Mouse (Mus musculus): Measurements from ENCODE around the gene Prkag2. TPM values are rescaled to one million over a fixed set of nuclear protein-coding genes. Genes with fewer than 3 reads are reported as not detected.

Gene Prkag2
- polyA plus RNA-seq, 1 experiment from 2014 or later, result 102 TPM

DNA sequence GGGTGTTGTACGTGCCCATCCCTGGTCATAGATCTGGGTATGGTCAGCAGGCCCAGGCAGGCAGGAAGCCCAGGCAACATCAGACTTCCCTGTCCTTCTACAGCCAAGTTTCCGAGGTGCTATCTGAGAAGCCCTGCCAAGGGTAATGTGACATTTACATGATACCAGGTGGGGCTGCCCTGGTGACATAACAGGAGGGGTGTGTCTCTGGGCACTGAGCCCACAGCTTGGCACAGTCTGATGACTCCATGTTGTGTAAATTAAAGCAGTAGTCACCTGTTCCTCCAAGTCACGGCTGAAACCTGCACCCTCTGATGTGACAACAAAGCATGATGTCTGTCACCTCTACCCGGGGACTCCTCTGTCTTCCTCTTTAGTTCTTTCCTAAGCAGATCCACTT lies 136.7 kb downstream of the Prkag2 start:
- H3K9ac ChIP-seq, result no peak overlapping the region
- ATAC-seq (replicated peaks; ENCODE audit: insufficient number of reproducible peaks, insufficient read depth, low FRiP score, low read depth), result peak; percentile 75
- 38% methylated on average over 4 of the region's 4 CpGs for WGBS

DNA sequence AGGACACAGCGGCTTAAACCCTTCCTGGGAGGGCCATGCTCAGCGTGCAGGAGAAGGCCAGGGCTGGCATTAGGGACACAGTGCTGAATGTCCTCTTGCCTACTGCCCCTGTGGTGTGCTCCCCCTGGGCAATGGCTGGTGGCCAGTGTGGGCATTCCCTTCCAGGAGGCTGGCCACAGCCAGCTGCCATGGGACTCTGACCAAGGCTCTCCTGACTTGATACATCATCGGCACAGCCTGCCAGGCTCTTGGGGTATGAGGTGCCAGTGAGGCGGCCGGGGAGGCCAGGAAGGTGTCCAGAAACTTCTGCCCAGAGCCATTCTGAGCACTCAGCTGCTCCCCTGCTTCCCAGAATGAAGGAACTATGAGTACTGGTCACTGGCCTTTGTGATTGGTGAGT lies 139.7 kb downstream of the Prkag2 start:
- Histone ChIP-seq H3K4me2 (no peak overlapping the region), H3K4me3 (no peak overlapping the region), H3K9ac (no peak overlapping the region), H3K36me3 (no peaks in the 10 kb centered on the region), H3K4me1 (replicated peaks) (peaks cover 40% of the 10 kb centered on the region), H3K27me3 (no peaks in the 10 kb centered on the region), H3K9me3 (replicated peaks) (no peaks in the 10 kb centered on the region), H3K27ac (no peak overlapping the region)
- WGBS, result 84% methylated on average over 5 of the region's 5 CpGs
- no peak for ATAC-seq (replicated peaks; ENCODE audit: insufficient number of reproducible peaks, insufficient read depth, low FRiP score, low read depth)

More for the DNA sequence above, 136.7 kb downstream of the Prkag2 start:
- no peaks in the 10 kb centered on the region for H3K9me3 ChIP-seq (replicated peaks)
- no peak overlapping the region for H3K4me3 ChIP-seq
- no peak overlapping the region for H3K4me2 ChIP-seq
- H3K27ac ChIP-seq, result peak overlapping the region; percentile 62
- no peaks in the 10 kb centered on the region for H3K27me3 ChIP-seq
- no peaks in the 10 kb centered on the region for H3K36me3 ChIP-seq
- H3K4me1 ChIP-seq (replicated peaks), result peaks cover 47% of the 10 kb centered on the region

DNA sequence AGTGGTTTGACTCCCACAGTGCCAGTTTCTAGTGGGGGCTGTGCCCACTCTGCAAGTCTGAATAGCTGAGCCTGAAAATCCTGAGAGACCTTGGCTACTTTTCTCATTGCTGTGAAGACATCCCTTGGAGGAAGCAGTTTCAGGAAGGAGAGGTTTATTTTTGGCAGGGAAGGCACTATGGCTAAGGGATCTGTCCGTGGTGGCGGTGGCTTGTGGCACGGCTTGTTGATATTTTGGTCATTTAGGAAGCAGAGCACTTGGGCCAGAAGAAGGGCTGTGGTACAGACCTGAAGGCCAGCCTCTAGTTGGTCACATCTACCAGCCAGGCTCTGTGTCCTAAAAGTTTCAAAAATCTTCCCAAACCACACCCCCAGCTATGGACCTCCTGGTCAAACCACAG lies 140.7 kb downstream of the Prkag2 start:
- ATAC-seq (replicated peaks; ENCODE audit: insufficient number of reproducible peaks, insufficient read depth, low FRiP score, low read depth), result no peak
- Histone ChIP-seq H3K4me1 (replicated peaks) (peaks cover 40% of the 10 kb centered on the region), H3K27ac (no peak overlapping the region), H3K4me3 (no peak overlapping the region), H3K36me3 (no peaks in the 10 kb centered on the region), H3K27me3 (no peaks in the 10 kb centered on the region), H3K4me2 (no peak overlapping the region), H3K9me3 (replicated peaks) (no peaks in the 10 kb centered on the region), H3K9ac (no peak overlapping the region)
- WGBS, result 49% methylated on average over 3 of the region's 3 CpGs

DNA sequence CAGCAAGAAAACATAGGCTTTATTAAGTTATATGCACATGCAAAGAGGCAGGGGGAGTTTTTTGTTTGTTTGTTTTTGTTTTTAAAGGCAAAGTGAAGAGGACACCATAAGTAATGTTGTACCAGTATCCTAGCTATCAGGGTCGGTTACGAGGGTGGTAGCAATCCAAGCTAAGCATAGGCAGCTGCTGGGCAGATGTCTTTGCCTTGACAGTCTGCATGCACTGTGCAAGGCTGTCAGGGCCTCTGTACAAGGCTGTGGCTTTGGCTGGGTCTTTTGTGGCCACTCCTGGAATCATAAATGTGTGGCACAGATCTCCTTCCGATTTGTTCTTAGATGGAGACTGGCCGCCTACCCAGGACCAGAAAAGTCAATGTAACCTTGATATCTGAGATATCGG lies 141.8 kb downstream of the Prkag2 start:
- WGBS, result 69% methylated on average over 5 of the region's 5 CpGs
- Histone ChIP-seq H3K36me3 (no peaks in the 10 kb centered on the region), H3K4me2 (no peak overlapping the region), H3K27me3 (no peaks in the 10 kb centered on the region), H3K27ac (no peak overlapping the region), H3K4me1 (replicated peaks) (peaks cover 30% of the 10 kb centered on the region), H3K9ac (no peak overlapping the region), H3K9me3 (replicated peaks) (no peaks in the 10 kb centered on the region), H3K4me3 (no peak overlapping the region)
- ATAC-seq (replicated peaks; ENCODE audit: insufficient number of reproducible peaks, insufficient read depth, low FRiP score, low read depth), result no peak

DNA sequence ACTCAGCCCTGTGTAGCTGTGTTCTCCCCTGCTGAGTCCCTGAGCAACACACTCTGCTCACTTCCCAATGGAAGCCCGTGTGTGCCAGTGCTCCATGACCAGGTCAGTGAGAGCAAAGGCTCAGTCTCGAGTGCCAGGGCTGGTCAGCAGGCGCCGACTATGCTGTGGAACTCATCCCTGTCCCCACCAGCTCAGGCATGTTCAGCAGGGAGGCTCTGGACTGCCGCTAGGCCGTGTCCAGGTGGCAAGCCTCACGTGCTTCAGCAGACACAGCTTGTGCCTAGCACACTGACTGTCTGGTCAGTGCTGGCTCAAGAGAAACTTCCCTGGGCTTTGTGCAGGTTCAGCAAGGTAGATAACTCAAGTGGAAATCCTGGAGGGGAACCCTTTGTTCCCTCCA lies 143.6 kb downstream of the Prkag2 start:
- Histone ChIP-seq H3K4me2 (no peak overlapping the region), H3K36me3 (no peaks in the 10 kb centered on the region), H3K9me3 (replicated peaks) (no peaks in the 10 kb centered on the region), H3K27ac (no peak overlapping the region), H3K4me3 (no peak overlapping the region), H3K9ac (no peak overlapping the region), H3K27me3 (no peaks in the 10 kb centered on the region), H3K4me1 (replicated peaks) (peaks cover 28% of the 10 kb centered on the region)
- ATAC-seq (replicated peaks; ENCODE audit: insufficient number of reproducible peaks, insufficient read depth, low FRiP score, low read depth), result no peak
- WGBS, result 91% methylated on average over 7 of the region's 7 CpGs

DNA sequence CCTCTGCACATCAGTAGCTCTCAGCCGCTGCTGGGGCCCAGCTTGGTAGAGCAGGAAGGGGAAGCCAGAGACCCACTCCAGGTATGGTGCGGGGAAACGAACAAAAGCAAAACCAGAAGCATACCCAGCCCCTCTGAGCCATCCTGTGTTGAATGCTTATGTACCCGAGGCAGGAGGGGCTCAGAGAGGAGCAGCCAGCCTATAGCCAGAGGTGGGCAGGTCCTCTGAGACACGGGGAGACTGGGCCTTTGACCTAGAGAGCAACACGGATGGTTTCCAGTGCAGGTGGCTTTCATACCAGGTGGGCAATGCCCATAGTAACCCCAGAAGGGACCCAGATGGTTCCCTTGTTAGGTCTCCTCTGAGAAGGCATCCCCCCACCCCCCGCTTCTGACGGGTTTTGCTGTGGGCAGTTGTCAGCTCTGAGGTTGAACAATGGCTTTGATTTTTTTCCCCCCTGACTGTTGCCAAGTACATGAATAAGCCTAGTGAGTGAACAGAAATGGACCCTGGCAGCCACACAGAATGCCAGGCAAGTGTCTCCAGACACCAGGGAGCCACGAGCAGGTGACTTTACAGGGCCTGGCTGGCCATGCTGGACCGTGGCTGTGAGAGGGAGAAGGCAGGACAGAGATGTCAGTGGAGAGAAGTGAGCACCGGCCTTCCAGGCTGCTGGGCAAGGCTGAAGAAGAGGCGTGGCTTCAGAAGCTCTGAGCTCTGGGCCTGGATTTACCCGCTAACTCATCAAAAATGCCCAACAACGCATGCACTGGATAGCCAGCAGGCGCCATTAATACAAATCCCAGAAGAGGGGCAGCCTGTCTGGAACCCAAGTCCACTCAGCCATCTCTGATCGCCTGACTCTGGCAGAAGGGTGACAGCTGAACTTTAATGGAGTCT lies 147.3 kb downstream of the Prkag2 start:
- H3K4me1 ChIP-seq (replicated peaks), result peaks cover 12% of the 10 kb centered on the region
- H3K4me3 ChIP-seq, result no peak overlapping the region
- H3K4me2 ChIP-seq, result no peak overlapping the region
- H3K27me3 ChIP-seq, result no peaks in the 10 kb centered on the region
- no peaks in the 10 kb centered on the region for H3K36me3 ChIP-seq
- no peak for ATAC-seq (replicated peaks; ENCODE audit: insufficient number of reproducible peaks, insufficient read depth, low FRiP score, low read depth)
- WGBS, result 61% methylated on average over 16 of the region's 16 CpGs
- H3K27ac ChIP-seq, result 0 out of 2 replicates have a peak overlapping the region, but pooled peaks have one; percentile 8
- H3K9me3 ChIP-seq (replicated peaks), result no peaks in the 10 kb centered on the region
- no peak overlapping the region for H3K9ac ChIP-seq

DNA sequence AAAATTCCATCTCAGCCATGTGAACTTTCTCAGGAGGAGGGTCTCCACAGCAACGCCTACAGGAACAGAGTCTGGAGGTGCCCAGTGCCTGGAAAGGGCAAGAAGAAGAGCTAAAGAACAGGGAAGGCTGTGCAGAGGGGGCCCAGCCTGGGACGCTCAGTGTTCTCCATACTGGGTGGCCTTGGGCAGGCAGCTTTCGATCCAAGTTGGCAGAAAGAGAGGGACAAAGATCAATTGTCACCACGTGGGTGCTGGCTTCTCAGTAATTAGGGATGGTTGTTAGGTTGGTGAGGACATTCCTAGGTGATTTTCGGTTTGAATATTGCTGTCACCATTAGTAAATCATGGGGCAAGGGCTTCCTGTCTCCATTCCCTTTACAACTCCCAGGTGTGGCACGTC lies 148.2 kb downstream of the Prkag2 start:
- Histone ChIP-seq H3K27me3 (no peaks in the 10 kb centered on the region), H3K4me2 (no peak overlapping the region), H3K4me3 (no peak overlapping the region), H3K27ac (no peak overlapping the region), H3K36me3 (no peaks in the 10 kb centered on the region), H3K9ac (no peak overlapping the region), H3K9me3 (replicated peaks) (no peaks in the 10 kb centered on the region), H3K4me1 (replicated peaks) (peaks cover 12% of the 10 kb centered on the region)
- no peak for ATAC-seq (replicated peaks; ENCODE audit: insufficient number of reproducible peaks, insufficient read depth, low FRiP score, low read depth)
- 74% methylated on average over 6 of the region's 6 CpGs for WGBS

DNA sequence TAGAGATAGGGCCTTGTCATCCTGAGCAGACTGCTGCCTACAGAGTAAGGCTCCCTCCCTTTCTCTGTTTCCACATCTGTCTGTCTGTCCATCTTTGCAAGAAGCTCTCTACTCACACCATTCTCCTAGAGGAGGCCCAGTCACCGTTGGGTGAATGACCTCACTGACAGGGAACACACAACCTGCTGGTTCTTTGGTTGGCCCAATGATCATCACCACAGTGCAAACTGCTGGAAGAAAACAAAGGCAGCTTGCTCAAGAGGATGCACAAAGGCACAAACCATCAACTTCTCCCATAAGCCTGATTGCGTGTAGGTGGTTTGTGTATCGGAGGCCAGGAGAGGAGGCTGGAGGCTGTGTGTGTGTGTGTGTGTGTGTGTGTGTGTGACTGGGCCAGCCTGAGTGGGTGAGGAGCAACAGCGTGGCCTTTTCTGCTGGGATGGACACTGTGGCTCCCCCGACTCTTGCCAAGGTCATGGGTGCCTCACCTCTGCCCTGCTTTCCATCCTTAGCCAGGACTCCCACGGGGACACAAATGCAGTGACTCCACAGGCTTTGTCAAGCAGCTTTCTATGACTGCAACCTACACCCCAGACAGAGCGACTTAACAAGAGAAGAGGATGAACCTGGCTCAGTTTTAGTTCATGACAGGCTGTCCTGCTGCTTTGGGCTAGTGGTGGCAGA lies 149.4 kb downstream of the Prkag2 start:
- no peaks in the 10 kb centered on the region for H3K9me3 ChIP-seq (replicated peaks)
- 83% methylated on average over 7 of the region's 7 CpGs for WGBS
- 0 out of 2 replicates have a peak, but pooled peaks cover 3% of the 10 kb centered on the region for H3K36me3 ChIP-seq
- peaks cover 12% of the 10 kb centered on the region for H3K4me1 ChIP-seq (replicated peaks)
- no peak overlapping the region for H3K4me3 ChIP-seq
- no peak overlapping the region for H3K4me2 ChIP-seq
- no peak for ATAC-seq (replicated peaks; ENCODE audit: insufficient number of reproducible peaks, insufficient read depth, low FRiP score, low read depth)
- H3K27ac ChIP-seq, result no peak overlapping the region
- H3K27me3 ChIP-seq, result no peaks in the 10 kb centered on the region
- H3K9ac ChIP-seq, result no peak overlapping the region

DNA sequence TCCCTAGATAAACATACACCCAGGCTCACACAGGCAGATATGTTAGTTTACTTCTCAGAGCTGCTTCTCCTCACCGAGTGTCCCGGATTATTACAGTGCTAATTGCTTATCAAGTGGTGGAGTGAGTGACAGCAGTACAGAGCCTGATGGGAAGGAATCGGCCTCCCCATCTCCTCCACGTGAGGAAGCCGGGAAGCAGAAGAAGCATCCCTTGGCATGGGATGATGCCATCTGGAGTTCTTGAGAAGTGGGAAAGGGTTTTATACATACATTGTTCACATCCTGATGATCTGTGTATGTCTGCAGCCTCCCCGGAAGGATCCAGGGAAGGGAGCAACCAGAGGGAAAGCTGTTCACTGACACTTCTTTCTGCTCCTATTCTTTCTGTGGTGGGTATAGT lies 150.4 kb downstream of the Prkag2 start:
- no peak overlapping the region for H3K4me3 ChIP-seq
- no peak overlapping the region for H3K4me2 ChIP-seq
- no peaks in the 10 kb centered on the region for H3K9me3 ChIP-seq (replicated peaks)
- H3K9ac ChIP-seq, result no peak overlapping the region
- 71% methylated on average over 6 of the region's 6 CpGs for WGBS
- 0 out of 2 replicates have a peak, but pooled peaks cover 3% of the 10 kb centered on the region for H3K36me3 ChIP-seq
- peaks cover 12% of the 10 kb centered on the region for H3K4me1 ChIP-seq (replicated peaks)
- no peaks in the 10 kb centered on the region for H3K27me3 ChIP-seq
- ATAC-seq (replicated peaks; ENCODE audit: insufficient number of reproducible peaks, insufficient read depth, low FRiP score, low read depth), result no peak
- H3K27ac ChIP-seq, result no peak overlapping the region

DNA sequence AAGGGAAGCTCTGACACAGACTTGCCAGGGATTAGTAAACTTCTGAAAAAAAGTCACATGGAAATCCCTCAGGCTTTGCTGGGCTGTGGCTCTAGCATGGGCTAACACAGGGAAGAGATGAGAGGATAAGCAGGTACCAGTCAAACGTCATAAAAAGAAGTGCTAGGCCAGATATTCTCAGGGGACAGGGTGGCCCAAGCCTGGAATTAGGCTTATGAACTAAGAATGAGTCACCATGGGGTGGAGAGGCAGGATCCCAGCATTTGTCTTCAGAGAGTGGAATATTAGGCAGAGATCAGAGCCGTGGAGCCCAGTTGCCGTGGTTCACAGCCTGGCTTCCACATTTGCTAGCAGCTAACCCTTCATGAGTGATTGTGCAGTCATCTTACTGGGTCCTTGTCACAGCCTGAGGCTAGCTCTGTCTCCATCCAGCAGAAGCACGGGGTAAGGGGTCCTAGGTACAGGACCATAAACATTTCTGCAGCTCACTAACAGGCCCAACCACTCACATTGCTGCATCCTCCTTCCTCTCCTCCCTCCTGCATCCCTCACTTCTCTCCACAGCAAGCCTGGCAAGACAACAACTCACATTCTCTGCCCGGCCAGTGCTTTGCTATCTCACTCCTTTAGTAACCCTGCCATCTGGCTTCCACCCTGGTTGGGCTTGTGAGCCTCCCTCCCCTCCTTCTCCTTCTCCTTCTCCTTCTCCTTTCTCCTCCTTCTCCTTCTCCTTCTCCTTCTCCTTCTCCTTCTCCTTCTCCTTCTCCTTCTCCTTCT lies 162.2 kb downstream of the Prkag2 start:
- Histone ChIP-seq H3K36me3 (peaks cover 3% of the 10 kb centered on the region; the same call in 1 of the 2 replicates), H3K27ac (no peak overlapping the region), H3K9ac (no peak overlapping the region), H3K9me3 (replicated peaks) (no peaks in the 10 kb centered on the region), H3K4me2 (no peak overlapping the region), H3K4me1 (replicated peaks) (peaks cover 17% of the 10 kb centered on the region), H3K4me3 (no peak overlapping the region), H3K27me3 (no peaks in the 10 kb centered on the region)
- WGBS, result 64% methylated on average over 5 of the region's 5 CpGs
- ATAC-seq (replicated peaks; ENCODE audit: insufficient number of reproducible peaks, insufficient read depth, low FRiP score, low read depth), result no peak

DNA sequence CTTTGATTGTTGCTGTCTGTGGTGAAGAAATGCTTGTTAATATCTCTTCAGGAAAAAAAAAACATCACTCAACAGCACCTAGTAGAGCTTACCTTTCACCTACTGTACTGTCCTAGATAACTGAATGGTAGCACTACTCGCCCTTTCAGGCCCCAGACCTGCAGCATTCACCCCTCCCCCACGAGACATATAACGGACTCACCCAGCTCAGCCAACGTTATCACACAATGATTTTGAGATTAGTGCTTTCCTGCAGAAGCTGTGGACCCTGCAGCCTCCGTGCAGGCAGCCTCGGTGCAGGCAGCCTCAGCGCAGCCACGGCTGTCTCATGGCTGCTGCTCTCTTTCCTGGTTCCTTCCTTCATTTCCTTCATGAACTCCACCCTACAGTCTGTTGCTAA lies 164.0 kb downstream of the Prkag2 start:
- Histone ChIP-seq H3K4me3 (no peak overlapping the region), H3K9ac (no peak overlapping the region), H3K27me3 (no peaks in the 10 kb centered on the region), H3K4me2 (no peak overlapping the region), H3K9me3 (replicated peaks) (no peaks in the 10 kb centered on the region), H3K27ac (no peak overlapping the region), H3K36me3 (peaks cover 3% of the 10 kb centered on the region; the same call in 1 of the 2 replicates), H3K4me1 (replicated peaks) (peaks cover 16% of the 10 kb centered on the region)
- 47% methylated on average over 8 of the region's 8 CpGs for WGBS
- ATAC-seq (replicated peaks; ENCODE audit: insufficient number of reproducible peaks, insufficient read depth, low FRiP score, low read depth), result no peak
